Mouse (Mus musculus): Measurements from ENCODE around the gene Tsc22d1. TPM values are rescaled to one million over a fixed set of nuclear protein-coding genes. Genes with fewer than 3 reads are reported as not detected.

The Tsc22d1 gene
- polyA plus RNA-seq (2014; fragmentation: Illumina TruSeq; extraction: RNeasy Lipid Tissue Mini Kit (QIAGEN cat#74804); ENCODE audit: low read depth, low replicate concordance): 369 TPM

DNA sequence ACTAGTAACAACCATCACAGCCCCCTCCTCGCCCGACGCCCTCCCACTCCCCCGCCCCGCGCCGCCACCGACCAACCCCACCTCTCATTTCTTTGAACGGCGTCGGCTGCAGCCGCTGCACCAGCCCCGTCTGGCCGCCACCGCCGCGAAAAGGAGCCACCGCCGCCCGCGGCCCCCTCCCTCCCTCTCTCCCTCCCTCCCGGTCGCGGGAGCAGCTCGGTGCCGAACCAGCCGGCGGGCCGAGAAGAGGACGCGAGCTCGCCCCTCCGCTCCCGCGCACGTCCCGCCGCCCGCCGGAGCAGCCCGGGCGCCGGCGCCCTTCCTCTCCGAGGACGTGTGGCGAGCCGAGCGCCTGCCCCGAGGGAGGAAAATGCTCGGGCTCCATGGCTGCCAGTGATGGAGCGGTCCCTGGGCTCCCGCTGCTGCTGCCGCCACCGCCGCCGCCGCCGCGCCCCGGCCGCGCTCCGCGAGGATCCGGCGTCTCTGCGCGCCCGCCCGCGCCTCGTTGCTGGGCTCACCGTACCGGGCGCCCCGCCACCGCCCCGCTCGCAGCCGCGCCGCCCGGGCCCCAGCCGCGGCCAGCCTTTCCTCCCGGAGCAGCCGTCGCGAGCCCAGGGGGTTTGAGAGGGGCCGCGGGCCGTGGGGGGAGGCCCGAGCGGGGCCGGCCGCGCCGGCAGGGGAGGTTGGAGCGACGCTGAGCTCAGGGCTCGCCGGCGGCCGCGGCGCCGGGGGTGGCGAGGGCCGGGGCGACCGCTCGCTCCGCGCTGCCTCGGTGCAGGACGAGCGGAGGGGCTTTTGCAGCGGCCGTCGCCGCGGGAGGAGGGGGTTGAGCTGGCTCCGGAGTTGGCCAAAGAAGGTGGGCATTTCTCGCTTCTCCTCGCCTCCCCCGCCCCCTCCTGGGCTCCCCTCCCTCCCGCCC lies at the start of gene Tsc22d1:
Gene Tsc22d1 (plus strand): TSS at position 100 of the 919 bp plus-strand sequence.

DNA sequence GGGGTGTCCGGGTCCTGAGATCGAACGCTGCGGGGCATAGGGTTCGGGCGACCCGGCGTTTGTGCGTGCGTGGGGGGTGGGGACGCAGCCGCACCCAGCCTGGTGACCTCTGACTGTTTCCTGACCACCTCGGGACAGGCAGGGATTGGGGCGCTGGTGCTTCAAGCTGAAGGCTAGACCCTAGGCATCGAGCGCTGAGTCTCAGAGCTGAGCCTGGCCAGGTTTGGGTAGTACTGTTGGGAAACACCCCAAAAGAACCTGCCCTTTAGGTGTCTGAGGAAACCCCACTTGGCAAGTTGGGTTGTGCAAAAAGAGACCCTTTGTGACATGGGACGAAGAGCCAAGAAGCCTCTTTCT lies 142.1 kb downstream of the Tsc22d1 start, which contains the start of gene Serp2:
Gene Serp2 (minus strand): TSS at position 38 of the 357 bp plus-strand sequence.

Other genes starting within 250 kb of the Tsc22d1 start
- gene Serp2, start 141.9 kb downstream of the Tsc22d1 start, polyA plus RNA-seq (2014; fragmentation: Illumina TruSeq; extraction: RNeasy Lipid Tissue Mini Kit (QIAGEN cat#74804); ENCODE audit: low read depth, low replicate concordance): not detected

Data from kidney, adult 10 weeks (tissue).